Mouse (Mus musculus): ENCODE data around the gene Vars. TPM values are rescaled to one million over a fixed set of nuclear protein-coding genes. Genes with fewer than 3 reads are reported as not detected.
A peak's percentile ranks its signal among the peaks of the same experiment; 100 is the strongest.
"Not testable (repeated sequence)": the region's sequence is repeated elsewhere in the genome, so short reads cannot be mapped to it uniquely, and the experiment has no call there.

The Vars gene
- polyA plus RNA-seq, 1 experiment from 2014 or later: 197 TPM

- Histone ChIP-seq H3K4me3 (peak overlapping the region; percentile 68), H3K36me3 (replicated peaks) (no peaks in the 10 kb centered on the region), H3K4me1 (peaks cover 20% of the 10 kb centered on the region), H3K9me3 (no peaks in the 10 kb centered on the region), H3K27ac (replicated peaks) (peak overlapping the region; percentile 90), H3K27me3 (replicated peaks; ENCODE audit: low read depth, poor library complexity, severe bottlenecking) (peaks cover 63% of the 10 kb centered on the region)
- peak; percentile 51 for DNase-seq (ENCODE audit: low spot score)
- 12% methylated on average over 12 of the region's 12 CpGs for WGBS
Measured at GRCm38 (mm10) chr17:34959881-34960515, 40.8 kb upstream of the Vars start.

DNA sequence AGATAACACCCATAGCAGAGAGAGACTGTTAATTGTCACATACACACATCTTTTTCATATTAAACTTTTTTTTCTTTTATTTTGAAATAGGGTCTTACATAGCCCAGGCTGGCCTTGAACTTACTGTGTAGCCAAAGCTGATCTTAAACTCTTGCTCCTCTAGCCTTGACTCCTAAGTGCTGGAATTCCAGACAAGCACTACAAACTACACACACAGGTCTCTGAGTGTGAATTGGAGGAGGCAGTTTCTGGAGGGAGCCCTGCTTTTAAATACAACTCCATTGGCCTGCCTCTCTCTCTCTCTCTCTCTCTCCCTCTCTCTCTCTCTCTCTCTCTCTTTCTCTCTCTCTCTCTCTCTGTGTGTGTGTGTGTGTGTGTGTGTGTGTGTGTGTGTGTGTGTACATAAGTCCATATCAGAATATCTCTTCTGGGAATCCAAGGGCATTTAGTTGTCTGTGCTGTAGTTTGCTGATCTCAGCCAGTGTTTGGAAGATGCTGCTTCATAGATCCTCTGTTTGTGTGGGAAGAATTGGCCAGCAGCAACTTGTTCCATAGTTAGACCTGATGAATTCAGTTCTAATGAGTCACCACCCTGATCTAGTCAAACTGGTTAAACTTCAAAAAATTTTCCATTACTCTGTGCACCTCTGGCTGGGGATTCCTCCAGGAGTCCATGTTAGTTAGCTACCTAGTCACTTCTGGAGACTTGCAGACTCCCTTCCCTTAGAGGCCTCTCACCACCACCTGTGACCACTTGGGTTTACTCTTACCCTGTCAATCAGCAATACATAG, 39.9 kb upstream of the Vars start:
- H3K4me1 ChIP-seq: peaks cover 21% of the 10 kb centered on the region
- no peak overlapping the region; the same call in 1 of the 2 replicates for H3K4me3 ChIP-seq
- H3K9me3 ChIP-seq: no peaks in the 10 kb centered on the region
- DNase-seq (ENCODE audit: low spot score): no peak
- H3K36me3 ChIP-seq (replicated peaks): no peaks in the 10 kb centered on the region
- H3K27me3 ChIP-seq (replicated peaks; ENCODE audit: low read depth, poor library complexity, severe bottlenecking): peaks cover 61% of the 10 kb centered on the region
- H3K27ac ChIP-seq (replicated peaks): no peak overlapping the region

GRCm38 (mm10) chr17:34962125-34962524, 38.7 kb upstream of the Vars start:
- Histone ChIP-seq H3K4me1 (peaks cover 21% of the 10 kb centered on the region), H3K4me3 (0 out of 2 replicates have a peak overlapping the region, but pooled peaks have one; percentile 8), H3K9me3 (no peaks in the 10 kb centered on the region), H3K27ac (replicated peaks) (no peak overlapping the region), H3K27me3 (replicated peaks; ENCODE audit: low read depth, poor library complexity, severe bottlenecking) (peaks cover 57% of the 10 kb centered on the region), H3K36me3 (replicated peaks) (no peaks in the 10 kb centered on the region)
- WGBS: 34% methylated on average over 3 of the region's 3 CpGs
- no peak for DNase-seq (ENCODE audit: low spot score)

DNA sequence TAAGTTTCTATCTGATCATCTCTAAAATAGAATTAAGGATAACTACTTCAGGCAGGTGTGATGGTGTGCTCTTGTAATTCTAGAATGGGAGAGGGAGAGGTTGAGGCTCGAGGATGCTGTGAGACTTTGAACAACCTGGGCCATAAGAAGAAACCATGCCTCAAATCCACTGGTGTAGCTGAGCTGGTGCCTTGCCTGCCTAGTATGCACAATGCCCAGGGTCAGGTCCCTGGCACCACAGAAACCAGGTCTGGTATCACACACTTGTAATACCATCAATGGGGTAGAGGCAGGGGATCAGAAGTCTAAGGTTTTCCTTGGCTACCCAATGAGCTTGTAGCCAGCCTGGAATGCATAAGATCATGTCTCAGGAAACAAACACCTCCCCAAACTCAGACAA, 37.9 kb upstream of the Vars start:
- no peak overlapping the region for H3K27ac ChIP-seq (replicated peaks)
- H3K4me1 ChIP-seq: peaks cover 21% of the 10 kb centered on the region
- WGBS: 72% methylated on average over 1 of the region's 1 CpGs
- H3K36me3 ChIP-seq (replicated peaks): no peaks in the 10 kb centered on the region
- no peaks in the 10 kb centered on the region for H3K9me3 ChIP-seq
- no peak overlapping the region for H3K4me3 ChIP-seq
- DNase-seq (ENCODE audit: low spot score): no peak
- peaks cover 60% of the 10 kb centered on the region for H3K27me3 ChIP-seq (replicated peaks; ENCODE audit: low read depth, poor library complexity, severe bottlenecking)

DNA sequence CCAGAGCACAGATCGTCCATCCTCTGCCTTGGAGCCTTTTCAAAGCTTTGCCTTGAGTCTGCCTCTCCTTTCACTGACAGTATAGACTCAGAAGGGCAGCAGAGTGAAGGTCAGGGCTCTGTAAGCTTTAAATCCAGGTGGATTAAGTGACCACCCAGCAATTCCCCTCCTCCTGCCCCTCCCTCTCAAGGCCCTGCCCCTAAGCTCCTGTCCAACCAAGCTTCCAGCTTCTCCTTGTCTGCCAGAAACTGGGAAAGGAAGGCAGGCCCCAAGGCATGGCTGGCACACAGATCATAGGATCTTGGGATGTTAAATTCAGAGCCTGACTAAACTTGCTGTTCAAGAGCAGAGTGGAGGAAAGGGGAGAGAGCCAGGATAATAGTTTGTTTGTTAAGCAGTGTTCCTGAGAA, 36.1 kb upstream of the Vars start:
- H3K27ac ChIP-seq (replicated peaks): no peak overlapping the region
- no peaks in the 10 kb centered on the region for H3K36me3 ChIP-seq (replicated peaks)
- H3K4me1 ChIP-seq: peaks cover 17% of the 10 kb centered on the region
- no peak overlapping the region for H3K4me3 ChIP-seq
- peaks cover 75% of the 10 kb centered on the region for H3K27me3 ChIP-seq (replicated peaks; ENCODE audit: low read depth, poor library complexity, severe bottlenecking)
- no peak for DNase-seq (ENCODE audit: low spot score)
- no peaks in the 10 kb centered on the region for H3K9me3 ChIP-seq
- WGBS: 17% methylated on average over 1 of the region's 1 CpGs

GRCm38 (mm10) chr17:34965627-34966026, 35.2 kb upstream of the Vars start:
- H3K27ac ChIP-seq (replicated peaks): no peak overlapping the region
- peaks cover 81% of the 10 kb centered on the region for H3K27me3 ChIP-seq (replicated peaks; ENCODE audit: low read depth, poor library complexity, severe bottlenecking)
- no peaks in the 10 kb centered on the region for H3K36me3 ChIP-seq (replicated peaks)
- no peak overlapping the region for H3K4me3 ChIP-seq
- 77% methylated on average over 5 of the region's 5 CpGs for WGBS
- peaks cover 10% of the 10 kb centered on the region for H3K4me1 ChIP-seq
- no peak for DNase-seq (ENCODE audit: low spot score)
- H3K9me3 ChIP-seq: no peaks in the 10 kb centered on the region

DNA sequence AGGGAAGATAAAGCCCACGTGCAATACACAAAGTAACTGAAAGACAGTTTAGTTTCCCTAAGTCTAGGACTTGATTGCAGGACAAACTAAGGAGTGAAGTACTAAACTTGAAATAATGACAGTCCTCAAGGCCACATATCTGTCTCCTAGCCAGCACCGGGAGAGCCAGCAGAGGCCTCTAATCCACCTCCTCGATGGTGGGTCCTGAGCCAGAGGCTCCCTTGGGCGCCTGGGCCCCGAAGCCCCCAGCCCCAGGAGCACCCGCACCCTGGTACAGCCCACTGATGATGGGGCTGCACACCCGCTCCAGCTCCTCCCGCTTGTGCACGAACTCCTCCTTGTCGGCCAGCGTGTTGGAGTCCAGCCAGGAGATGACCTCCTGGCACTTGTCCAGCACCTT, 31.0 kb upstream of the Vars start, which contains the start of gene Gm20481:
Gene Gm20481 (plus strand): TSS at position 91 of the 400 bp plus-strand sequence.
- WGBS: 68% methylated on average over 9 of the region's 11 CpGs
- H3K27ac ChIP-seq (replicated peaks); H3K36me3 ChIP-seq (replicated peaks); H3K9me3 ChIP-seq; DNase-seq (ENCODE audit: low spot score): not testable (repeated sequence)
- Histone ChIP-seq H3K27me3 (replicated peaks; ENCODE audit: low read depth, poor library complexity, severe bottlenecking) (peaks cover 65% of the 10 kb centered on the region), H3K4me3 (0 out of 2 replicates have a peak within 1 kb of the TSS, but pooled peaks have one; percentile 11), H3K4me1 (peaks cover 11% of the 10 kb centered on the region)

DNA sequence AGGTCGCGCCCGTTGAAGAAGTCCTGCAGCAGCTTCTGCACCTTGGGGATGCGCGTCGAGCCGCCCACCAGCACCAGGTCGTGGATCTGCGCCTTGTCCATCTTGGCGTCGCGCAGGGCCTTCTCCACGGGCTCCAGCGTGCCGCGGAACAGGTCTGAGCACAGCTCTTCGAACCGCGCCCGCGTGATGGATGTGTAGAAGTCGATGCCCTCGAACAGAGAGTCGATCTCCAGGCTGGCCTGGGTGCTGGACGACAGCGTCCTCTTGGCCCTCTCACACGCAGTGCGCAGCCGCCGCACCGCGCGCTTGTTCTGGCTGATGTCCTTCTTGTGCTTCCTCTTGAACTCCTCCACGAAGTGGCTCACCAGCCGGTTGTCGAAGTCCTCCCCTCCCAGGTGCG, 29.9 kb upstream of the Vars start:
- WGBS: 45% methylated on average over 25 of the region's 37 CpGs
- not testable (repeated sequence) for H3K9me3 ChIP-seq; DNase-seq (ENCODE audit: low spot score); H3K4me1 ChIP-seq; H3K4me3 ChIP-seq; H3K27ac ChIP-seq (replicated peaks); H3K36me3 ChIP-seq (replicated peaks)
- peaks cover 59% of the 10 kb centered on the region for H3K27me3 ChIP-seq (replicated peaks; ENCODE audit: low read depth, poor library complexity, severe bottlenecking)

DNA sequence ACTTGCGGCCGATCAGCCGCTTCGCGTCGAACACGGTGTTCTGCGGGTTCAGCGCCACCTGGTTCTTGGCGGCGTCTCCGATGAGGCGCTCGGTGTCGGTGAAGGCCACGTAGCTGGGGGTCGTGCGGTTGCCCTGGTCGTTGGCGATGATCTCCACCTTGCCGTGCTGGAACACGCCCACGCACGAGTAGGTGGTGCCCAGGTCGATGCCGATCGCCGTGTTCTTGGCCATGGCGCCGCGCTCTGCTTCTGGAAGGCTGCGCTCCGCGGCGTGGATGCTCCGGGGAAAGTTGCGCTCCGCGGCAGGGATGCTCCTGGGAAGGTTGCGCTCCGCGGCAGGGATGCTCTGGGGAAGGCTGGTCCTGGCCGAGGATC, 29.1 kb upstream of the Vars start:
- not testable (repeated sequence) for H3K27ac ChIP-seq (replicated peaks); DNase-seq (ENCODE audit: low spot score); H3K4me1 ChIP-seq; H3K36me3 ChIP-seq (replicated peaks); H3K9me3 ChIP-seq
- H3K27me3 ChIP-seq (replicated peaks; ENCODE audit: low read depth, poor library complexity, severe bottlenecking): peaks cover 55% of the 10 kb centered on the region
- WGBS: 1% methylated on average over 33 of the region's 43 CpGs
- H3K4me3 ChIP-seq: peak overlapping the region; percentile 60

DNA sequence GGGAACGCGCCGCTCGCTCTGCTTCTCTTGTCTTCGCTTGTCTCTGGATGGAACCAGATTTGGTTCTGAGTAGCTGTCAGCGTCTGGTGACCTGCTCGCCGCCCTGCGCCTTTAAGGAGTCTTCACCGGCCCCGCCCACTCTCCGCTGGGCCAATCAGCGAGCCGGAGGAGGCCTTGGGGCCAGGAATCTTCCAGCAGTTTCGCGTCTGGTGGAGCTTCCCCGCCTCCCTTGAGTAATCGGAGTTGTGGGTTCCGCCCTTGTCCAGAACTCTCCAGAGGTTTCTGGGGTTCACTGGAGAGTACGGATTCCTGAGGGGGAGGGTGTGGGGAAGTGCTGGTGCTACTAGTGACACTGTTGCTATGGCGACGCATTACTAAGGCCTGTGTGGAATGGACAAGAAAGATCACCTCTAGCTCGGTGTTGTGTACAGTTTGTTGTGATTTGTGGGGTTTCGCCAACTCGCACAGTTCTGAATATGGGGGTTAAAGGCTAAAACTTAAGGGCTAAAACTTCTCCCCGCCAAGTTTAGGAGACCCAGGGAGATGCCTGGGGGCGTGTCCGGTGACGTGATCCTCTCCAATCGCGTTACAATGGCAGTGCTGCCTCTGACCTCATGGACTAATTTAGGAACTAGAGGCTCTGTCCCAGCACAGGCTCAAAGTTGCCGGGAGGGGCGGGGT, 28.6 kb upstream of the Vars start, which contains the start of the genes Hspa1a and Hspa1l:
Gene Hspa1a (minus strand): TSS at position 88 of the 681 bp plus-strand sequence.
Gene Hspa1l (plus strand): TSS at position 635 of the 681 bp plus-strand sequence.
- peak; percentile 81 for DNase-seq (ENCODE audit: low spot score)
- Histone ChIP-seq H3K27me3 (replicated peaks; ENCODE audit: low read depth, poor library complexity, severe bottlenecking) (peaks cover 49% of the 10 kb centered on the region), H3K4me3 (peak within 1 kb of the TSS; percentile 60), H3K27ac (replicated peaks) (peak within 1 kb of the TSS; percentile 70)
- H3K9me3 ChIP-seq; H3K4me1 ChIP-seq; H3K36me3 ChIP-seq (replicated peaks): not testable (repeated sequence)
- under 1% methylated on average over 33 of the region's 33 CpGs for WGBS

DNA sequence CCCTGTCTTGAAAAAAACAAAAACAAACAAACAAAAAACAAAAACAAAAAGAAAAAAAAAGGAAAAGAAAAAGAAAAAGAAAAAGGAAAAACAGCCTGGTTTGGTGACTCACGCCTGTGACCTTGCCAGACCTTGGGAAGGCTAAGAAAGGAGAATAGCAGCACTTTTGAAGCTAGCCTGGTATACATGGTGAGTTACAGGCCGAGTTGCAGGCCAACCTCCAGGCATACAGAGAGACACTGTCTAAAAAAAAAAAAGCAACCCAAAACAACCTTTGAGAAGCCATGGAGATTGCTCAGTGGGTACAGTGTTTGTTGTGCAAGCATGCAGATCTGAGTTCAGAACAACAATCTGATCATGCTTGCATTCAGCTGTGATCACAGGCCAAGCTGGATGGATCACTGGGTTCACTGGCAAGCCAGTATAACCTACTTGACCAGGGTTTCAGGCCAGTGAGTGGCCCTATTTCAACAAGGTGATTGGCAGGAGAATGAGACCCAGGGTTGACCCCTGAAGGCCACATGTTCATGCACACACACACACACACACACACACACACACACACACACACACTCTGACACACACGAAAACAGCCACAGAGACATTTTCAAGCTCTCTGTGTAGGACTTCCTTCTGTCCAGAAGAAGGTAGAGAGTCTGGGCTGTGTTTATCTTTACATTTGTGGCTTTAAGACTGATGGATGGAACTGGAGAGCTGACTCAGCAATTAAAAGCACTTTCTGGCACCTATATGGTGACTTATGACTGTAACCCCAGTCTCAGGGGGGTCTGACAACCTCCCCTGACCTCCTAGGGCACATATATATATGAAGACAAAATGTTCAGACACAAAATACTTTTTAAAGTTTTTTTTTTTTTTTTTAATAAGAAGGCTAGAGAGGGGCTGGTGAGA, 24.9 kb upstream of the Vars start:
- Histone ChIP-seq H3K27ac (replicated peaks) (no peak overlapping the region), H3K4me3 (no peak overlapping the region), H3K9me3 (no peaks in the 10 kb centered on the region), H3K4me1 (peaks cover 15% of the 10 kb centered on the region), H3K36me3 (replicated peaks) (peaks cover 14% of the 10 kb centered on the region), H3K27me3 (replicated peaks; ENCODE audit: low read depth, poor library complexity, severe bottlenecking) (peaks cover 16% of the 10 kb centered on the region)
- 82% methylated on average over 3 of the region's 3 CpGs for WGBS
- no peak for DNase-seq (ENCODE audit: low spot score)

DNA sequence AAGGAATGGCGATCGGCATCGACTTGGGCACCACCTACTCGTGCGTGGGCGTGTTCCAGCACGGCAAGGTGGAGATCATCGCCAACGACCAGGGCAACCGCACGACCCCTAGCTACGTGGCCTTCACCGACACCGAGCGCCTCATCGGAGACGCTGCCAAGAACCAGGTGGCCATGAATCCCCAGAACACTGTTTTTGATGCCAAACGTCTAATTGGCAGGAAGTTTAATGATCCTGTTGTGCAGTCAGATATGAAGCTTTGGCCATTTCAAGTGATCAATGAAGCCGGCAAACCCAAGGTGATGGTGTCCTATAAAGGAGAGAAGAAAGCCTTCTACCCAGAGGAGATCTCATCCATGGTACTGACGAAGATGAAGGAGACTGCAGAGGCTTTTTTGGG, 23.8 kb upstream of the Vars start:
- no peak overlapping the region for H3K27ac ChIP-seq (replicated peaks)
- no peaks in the 10 kb centered on the region for H3K9me3 ChIP-seq
- H3K36me3 ChIP-seq (replicated peaks): peaks cover 14% of the 10 kb centered on the region
- no peak for DNase-seq (ENCODE audit: low spot score)
- peaks cover 19% of the 10 kb centered on the region for H3K4me1 ChIP-seq
- WGBS: 94% methylated on average over 20 of the region's 20 CpGs
- peaks cover 16% of the 10 kb centered on the region for H3K27me3 ChIP-seq (replicated peaks; ENCODE audit: low read depth, poor library complexity, severe bottlenecking)
- H3K4me3 ChIP-seq: no peak overlapping the region

All from embryonic facial prominence, embryonic 10.5 days (tissue).